Mouse (Mus musculus): Measurements from ENCODE around the gene Dscam. TPM values are rescaled to one million over a fixed set of nuclear protein-coding genes. Genes with fewer than 3 reads are reported as not detected.

Gene Dscam
- polyA plus RNA-seq, 3 experiments from 2014 or later = 0.79 to 2.3 (median 1.0) TPM

- no peak for ATAC-seq
Observed at GRCm38 (mm10) chr16:96872799-96873198, 297.8 kb downstream of the Dscam start.

GRCm38 (mm10) chr16:96857571-96857970 is 313.0 kb downstream of the Dscam start:
- ATAC-seq = no peak

DNA sequence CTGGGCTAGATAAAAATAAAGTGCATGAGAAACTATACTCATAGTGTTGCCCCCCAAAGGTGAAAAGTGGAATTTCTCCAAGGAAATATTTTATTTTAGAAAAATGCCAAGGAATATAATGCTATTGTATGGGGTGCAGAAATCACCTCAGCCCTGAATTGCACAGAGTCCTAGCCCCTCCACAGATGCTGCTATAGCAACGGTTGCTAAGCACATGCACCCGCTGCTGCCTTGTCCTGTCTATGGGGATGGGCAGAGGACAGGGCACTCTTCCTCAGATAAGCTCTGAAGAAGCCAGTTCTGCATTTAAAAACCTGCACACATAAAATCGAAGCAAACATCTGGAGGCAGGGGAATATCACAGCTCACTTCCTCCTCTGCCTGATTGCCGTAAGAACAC is 315.5 kb downstream of the Dscam start:
- ATAC-seq = no peak

GRCm38 (mm10) chr16:96852383-96852782 is 318.2 kb downstream of the Dscam start:
- no peak for ATAC-seq

DNA sequence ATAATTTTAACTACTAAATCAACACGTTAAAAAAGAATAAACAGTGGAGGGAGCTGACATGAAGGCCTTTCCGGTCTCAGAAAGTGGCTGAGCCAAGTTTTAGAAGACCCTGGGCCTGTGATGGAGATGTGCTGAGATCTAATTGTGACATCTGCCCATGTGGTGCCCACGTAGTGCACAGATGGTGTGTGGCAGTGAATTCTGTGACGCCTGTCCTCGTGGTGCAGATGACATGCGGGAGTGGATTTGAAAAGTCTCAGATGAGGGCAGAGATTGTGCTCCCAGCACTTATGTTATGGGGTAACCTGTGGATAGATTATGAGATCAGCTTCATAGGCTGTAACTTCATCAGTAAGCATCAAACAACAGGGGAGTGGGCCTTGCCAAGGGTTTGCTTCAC is 321.6 kb downstream of the Dscam start:
- ATAC-seq = no peak

- ATAC-seq = no peak
Observed at GRCm38 (mm10) chr16:96846585-96846984, 324.0 kb downstream of the Dscam start.

DNA sequence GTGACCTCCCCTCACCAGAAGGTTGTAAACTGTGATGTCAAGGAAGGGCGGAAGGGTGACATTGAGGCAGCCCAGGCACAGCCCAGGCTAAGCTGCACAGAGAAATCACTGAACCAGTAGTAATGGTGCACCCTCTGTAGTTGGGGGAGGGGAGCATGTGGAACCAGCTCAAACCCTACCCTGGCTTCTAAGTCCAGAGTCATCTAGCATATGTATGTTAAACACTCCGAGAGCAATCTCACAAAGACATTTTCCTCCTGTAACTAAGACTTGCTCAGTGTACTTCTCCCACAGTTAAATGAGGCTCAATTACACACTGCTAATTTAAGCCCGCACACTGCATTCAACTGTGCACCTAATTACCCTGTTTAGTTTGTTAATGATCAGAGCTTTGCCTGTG is 324.4 kb downstream of the Dscam start:
- no peak for ATAC-seq

DNA sequence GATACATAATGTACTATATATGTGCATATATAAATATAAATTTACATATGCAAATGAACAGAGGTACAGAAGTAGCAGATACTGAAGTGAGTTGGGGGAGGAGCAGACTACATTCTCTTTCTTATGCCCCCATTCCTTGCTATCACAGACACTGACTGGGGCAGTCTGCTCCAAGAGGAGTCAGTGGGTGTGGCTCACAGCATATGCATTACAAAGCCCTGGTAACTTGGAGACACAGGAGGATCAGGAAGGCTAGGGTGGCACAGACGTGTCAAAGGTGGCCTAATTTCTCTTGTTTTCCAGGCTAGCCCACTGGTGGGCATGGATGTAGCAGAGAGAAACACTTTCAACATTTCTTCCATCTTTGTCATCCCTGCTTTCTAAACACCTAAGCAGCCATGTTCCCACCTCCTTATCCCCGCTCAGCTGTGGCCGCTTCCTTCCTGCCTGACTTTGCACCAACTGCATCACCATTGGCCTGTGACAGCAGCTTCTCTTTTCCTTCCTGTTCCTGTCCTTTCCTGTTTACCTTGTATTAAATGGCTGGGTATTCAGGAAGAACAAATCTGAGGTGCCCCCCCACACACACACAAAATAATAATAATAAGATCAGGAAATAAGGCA is 325.0 kb downstream of the Dscam start:
- ATAC-seq = no peak

- no peak for ATAC-seq
Observed at GRCm38 (mm10) chr16:96843691-96844400, 326.7 kb downstream of the Dscam start.

GRCm38 (mm10) chr16:96842829-96843360 is 327.7 kb downstream of the Dscam start:
- ATAC-seq = no peak

- ATAC-seq = peak; percentile 58
Observed at GRCm38 (mm10) chr16:96819649-96820048, 350.9 kb downstream of the Dscam start.

DNA sequence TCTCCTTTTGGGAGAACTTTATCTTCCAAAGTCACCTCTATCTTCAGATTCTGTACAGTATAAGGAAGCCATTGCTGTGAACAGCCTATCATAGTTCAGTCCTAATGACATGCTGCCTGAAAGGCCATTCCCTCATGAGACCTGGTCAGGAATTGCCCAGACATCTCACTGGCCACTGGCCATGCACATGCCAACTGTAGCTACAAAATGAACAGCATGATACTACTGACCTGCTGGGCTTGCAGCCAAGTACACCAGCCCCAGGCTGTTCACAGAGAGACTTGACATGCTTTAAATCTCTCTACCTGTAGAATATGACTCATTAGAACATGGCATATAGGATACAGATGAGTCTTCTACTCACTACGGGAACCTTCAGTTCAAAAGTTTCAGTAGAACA is 364.3 kb downstream of the Dscam start:
- no peak for ATAC-seq

GRCm38 (mm10) chr16:96802636-96803035 is 367.9 kb downstream of the Dscam start:
- no peak for ATAC-seq

DNA sequence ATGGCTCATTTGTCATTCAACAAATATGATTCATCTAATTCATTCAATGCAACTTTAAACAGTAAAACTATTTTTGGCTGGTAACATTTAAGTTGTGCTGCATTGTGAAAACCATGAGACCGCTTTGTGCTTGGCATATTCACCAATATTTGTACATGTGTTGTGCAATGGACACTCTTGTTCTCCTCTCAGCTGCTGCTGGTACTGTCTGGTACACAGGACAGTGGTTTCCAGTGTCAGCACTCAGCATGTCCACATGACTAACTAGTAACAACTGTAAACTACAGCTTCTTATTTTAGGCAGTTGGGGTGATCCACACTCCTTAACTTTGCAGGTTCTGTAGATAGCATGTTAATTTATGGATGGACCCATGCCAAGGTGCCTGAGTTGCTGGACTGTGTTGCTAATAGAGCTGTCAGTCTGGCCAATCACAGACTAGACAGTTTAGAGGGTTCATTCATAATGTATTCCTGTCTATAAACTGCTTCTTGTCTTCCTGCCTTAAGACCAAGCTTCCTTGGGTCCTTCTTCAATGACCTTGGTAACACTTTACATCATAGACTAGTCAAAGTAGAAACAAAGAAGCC is 368.8 kb downstream of the Dscam start:
- no peak for ATAC-seq

GRCm38 (mm10) chr16:96795431-96795830 is 375.1 kb downstream of the Dscam start:
- no peak for ATAC-seq

DNA sequence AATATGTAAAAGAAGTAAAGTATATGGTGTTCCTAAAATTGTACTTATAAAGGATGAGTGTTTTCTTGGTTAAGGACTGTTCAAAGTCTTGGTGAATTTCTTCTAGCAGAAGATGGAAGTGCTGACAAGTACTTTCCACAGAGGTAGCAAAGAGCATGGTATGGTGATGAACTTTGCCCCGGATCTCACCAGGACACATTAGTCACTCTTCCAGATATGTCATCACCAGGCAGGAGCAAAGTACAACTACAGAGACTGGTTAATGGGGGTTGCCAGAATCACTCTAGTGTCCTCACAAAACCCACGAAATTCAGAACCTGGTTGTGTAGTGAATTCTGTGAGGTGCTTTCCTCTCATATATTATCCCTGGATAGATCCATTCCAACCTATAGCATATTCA is 379.2 kb downstream of the Dscam start:
- ATAC-seq = no peak

GRCm38 (mm10) chr16:96788286-96788685 is 382.3 kb downstream of the Dscam start:
- ATAC-seq = no peak

GRCm38 (mm10) chr16:96779021-96779420 is 391.5 kb downstream of the Dscam start:
- no peak for ATAC-seq

DNA sequence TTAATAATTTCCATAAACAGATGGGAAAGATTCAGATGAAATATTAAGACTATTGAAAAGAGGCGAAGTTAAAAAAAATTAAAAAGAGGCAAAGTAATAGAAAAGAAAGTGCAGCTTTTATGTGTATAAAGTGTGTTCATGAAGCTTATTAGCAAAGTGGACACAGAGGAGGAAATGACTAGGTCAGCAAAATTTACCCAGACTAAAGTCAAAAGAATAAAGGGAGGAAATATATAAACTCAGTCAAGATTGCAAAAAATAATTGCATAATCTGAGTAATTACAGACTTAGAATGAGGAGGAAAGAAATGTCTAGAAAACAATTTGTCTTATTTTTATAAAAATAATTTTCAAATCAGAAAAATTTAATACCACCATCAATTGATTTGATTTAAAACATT is 396.3 kb downstream of the Dscam start:
- ATAC-seq = no peak

DNA sequence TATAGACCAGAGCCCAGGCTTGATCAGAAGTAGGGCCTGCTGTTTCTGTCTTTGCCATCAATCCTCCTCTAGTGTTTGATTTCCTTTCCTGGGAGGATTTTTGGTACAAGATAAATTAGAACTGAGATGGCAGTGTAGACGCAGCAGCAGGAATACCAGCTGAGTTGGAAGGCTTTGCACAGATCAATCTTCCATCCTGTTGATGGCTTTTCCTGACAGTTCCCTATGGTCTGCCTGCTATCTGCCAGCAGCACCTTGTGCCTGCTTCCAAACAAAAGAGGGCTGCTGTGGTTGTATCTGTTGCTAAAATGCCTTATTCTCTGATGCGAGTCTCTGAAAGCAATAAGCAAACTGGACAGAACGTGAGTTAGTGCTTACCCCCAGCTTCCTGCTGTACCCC is 402.6 kb downstream of the Dscam start:
- ATAC-seq = no peak

DNA sequence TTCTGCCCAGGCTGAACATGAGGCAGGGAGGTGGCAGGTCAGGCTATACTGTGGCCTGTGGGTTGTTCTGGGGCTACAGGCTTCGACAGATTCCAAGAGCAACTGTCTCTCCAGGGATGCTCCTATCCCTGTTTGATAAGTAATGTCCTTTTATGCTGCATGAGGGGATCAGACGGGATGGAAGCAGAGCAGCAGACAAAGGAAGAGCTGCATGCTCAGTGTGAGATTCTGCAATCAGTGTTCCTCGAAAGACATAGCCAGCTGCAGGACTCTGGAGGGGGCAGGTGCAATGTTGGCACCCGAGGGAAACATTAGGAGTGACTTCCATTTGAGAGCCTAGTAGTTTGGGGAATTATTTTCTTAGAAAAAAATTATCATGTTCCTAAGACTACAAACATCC is 403.0 kb downstream of the Dscam start:
- no peak for ATAC-seq

DNA sequence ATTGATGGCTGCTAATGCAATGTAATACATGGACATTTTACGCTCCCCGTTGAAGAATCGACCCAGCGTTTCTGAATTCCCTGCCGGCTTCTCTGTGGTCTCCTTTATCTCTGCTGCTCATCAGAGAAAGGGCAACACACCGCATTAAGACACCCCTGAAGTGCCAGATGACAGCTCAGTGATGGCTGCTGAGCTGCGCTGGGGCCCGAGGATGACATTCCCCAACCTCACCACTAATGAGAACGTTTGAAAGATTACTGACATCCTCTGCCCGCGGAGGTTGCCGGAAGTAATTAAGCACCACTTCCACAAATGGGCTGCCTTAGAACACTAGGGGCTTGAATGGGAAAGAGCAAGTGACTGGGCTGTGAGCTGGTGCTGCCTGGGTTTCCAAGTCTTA is 409.3 kb downstream of the Dscam start:
- no peak for ATAC-seq

- no peak for ATAC-seq
Observed at GRCm38 (mm10) chr16:96759081-96759603, 411.4 kb downstream of the Dscam start.

DNA sequence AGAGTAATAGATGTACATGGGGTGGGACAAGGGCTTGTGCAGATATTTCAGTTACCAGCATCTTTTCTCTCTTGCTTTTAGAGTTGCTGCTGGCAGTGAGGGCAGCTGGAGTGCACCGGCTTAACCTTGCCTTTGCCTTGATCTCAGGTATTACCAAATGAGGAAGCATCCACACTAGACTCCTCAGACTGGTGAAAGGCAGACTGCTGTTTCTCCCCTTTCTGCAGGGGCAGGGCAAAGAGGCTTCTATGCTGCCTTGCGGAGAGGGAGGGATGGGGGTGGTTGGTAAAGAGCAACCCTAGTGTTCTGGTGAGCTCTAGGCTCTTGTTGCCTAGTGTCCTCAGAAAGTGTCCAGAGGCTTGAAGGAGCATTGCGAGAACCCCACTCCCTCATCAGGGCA is 412.2 kb downstream of the Dscam start:
- no peak for ATAC-seq

Data from inflammation-experienced regulatory T-cells, adult 6 months (primary cell).